Mouse (Mus musculus) effector memory CD4-positive, alpha-beta T cell, adult 7 months (primary cell): Measurements from ENCODE around the gene Efna5. TPM values are rescaled to one million over a fixed set of nuclear protein-coding genes. Genes with fewer than 3 reads are reported as not detected.

Experiments
- polyA plus RNA-seq: library from polyadenylated mRNA; unstranded; fragments of 100-300 nt; shearing (Covaris generic); gene quantifications from one replicate; pipeline ENCODE4 v1.2.1, GENCODE M21; 2017

Efna5 gene
- polyA plus RNA-seq: 0.43 TPM

DNA sequence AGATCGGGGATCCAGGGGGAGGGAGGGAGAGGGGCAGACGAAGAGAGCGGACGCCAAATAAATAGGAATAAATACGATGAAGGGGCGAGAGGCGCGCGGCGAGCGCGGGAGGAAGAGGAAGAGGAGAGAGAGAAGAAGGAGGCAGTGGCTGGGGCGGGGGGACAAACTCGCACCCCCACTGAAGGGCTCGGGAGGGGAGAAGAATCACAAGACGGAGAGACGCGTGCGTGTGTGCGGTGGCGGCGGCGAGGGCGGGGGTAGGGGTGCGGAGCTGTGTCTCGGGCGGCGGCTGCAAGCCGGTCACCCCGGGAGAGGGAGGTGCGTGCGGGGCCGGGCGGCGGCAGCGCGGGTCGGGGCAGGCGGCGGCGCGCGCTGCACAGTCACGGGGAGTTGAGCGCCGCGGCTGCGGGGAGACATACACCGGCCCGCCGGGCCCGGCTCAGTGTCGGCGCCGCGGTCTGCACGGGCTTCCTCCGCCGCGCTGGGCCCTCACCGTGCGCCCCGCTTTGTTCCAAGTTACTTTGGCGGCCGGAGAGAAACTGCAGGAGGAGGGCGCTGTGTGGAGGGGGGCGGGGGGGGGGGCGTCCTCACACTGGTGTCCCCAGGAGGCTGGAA lies at the start of gene Efna5:
TSS of gene Efna5 (minus strand) at position 142 of the 615 bp plus-strand sequence.

